Mouse (Mus musculus): ENCODE results near the gene Rasa4. TPM values are rescaled to one million over a fixed set of nuclear protein-coding genes. Genes with fewer than 3 reads are reported as not detected.
A peak's percentile ranks its signal among the peaks of the same experiment; 100 is the strongest.
"Not testable (repeated sequence)": the region's sequence is repeated elsewhere in the genome, so short reads cannot be mapped to it uniquely, and the experiment has no call there.

Gene Rasa4
- total RNA-seq (2017) = 20.8 to 45.1 TPM (median 32.3 TPM) in 3 replicates

DNA sequence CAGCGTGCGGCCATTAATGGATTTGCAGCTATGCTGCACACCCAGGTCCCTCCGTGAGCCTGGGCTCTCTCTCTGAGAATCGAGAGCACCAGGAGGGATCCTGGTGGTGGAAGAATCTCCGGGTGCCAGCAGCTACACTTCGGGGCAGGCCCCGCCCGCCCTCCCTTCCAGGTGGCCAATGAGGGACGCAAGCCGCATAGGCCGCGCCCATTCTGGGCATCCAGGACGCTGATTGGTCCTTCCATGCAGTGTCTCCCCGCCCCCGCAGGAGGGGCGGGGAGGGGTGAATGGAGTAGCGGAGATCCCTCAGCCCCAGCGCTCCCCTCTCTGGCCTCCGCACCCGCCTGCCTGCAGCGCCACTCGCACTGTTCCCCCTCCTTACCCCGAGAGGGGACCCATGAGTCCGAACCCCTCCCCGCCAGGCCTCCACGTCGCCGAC, at the start of gene Rasa4:
TSS of gene Rasa4 (plus strand) at position 248 of the 439 bp plus-strand sequence.
- peak; percentile 81 for ATAC-seq (replicated peaks; ENCODE audit: insufficient number of reproducible peaks, low FRiP score, low TSS enrichment, poor library complexity, severe bottlenecking)

- 0 out of 2 replicates have a peak, but pooled peaks have one; percentile 24 for ATAC-seq (replicated peaks; ENCODE audit: insufficient number of reproducible peaks, low FRiP score, low TSS enrichment, poor library complexity, severe bottlenecking)
These were observed 48.8 kb upstream of the Rasa4 start for GRCm38 (mm10) chr5:136034868-136035267.

DNA sequence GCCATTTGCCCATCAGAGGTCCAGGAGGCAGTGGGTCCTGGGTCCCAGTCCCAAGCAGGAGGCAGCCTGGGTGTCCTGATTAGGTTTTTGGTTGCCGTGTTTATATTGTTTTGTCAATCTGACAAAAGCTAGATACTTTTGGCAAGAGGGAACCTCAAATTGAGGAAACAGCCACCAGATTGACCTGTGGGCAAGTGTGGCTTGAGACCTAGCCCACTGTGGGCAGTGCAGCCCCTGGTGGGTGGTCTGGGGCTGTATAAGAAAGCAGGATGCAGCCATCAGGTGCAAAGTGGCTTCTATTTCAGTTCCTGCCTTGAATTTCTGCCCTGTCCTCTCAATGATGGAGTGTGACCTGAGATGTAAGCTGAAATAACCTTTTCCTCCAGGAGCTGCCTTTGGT, 48.4 kb upstream of the Rasa4 start:
- 0 out of 2 replicates have a peak, but pooled peaks have one; percentile 10 for ATAC-seq (replicated peaks; ENCODE audit: insufficient number of reproducible peaks, low FRiP score, low TSS enrichment, poor library complexity, severe bottlenecking)

DNA sequence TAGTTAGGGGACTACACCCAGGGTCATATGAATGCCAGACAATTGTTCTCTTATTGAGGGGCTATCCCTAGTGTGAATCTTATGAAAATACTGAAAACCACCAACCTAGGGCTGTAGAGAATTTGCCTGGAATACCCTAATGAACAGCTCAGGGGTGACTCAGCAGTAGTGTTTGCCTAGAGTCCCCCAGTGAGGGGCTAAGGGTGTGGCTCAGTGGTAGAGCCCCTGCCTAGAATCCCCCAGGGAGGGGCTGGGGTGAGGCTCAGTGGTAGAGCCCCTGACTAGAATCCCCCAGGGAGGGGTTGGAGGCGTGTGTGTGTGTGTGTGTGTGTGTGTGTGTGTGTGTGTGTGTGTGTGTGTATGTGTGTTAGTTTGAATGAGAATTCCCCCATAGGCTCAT, 47.0 kb upstream of the Rasa4 start:
- no peak for ATAC-seq (replicated peaks; ENCODE audit: insufficient number of reproducible peaks, low FRiP score, low TSS enrichment, poor library complexity, severe bottlenecking)

GRCm38 (mm10) chr5:136038258-136039214, 45.2 kb upstream of the Rasa4 start, which contains the start of gene Upk3b:
Gene Upk3b (plus strand): TSS chr5:136038496.
- no peak for ATAC-seq (replicated peaks; ENCODE audit: insufficient number of reproducible peaks, low FRiP score, low TSS enrichment, poor library complexity, severe bottlenecking)

DNA sequence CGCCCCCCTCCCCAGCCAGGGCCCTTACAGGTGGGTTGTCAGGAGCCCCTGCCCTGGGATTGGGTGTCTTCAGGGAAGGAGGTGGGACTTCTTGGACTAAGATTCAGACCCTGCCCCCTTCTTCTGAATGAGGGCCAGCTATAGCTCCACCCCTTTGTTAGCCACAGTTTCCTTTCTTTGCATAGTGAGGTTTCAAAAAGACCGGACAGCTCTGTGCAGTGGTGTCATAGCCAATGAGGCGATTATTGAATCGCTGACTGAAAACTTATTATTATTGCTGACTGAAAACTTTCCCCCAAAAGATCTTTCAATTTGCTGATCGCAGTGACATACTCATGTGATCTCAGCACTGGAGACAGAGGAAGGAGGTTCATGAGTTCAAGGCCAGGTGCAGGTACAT, 43.5 kb upstream of the Rasa4 start:
- peak; percentile 37; the same call in 1 of the 2 replicates for ATAC-seq (replicated peaks; ENCODE audit: insufficient number of reproducible peaks, low FRiP score, low TSS enrichment, poor library complexity, severe bottlenecking)

- no peak for ATAC-seq (replicated peaks; ENCODE audit: insufficient number of reproducible peaks, low FRiP score, low TSS enrichment, poor library complexity, severe bottlenecking)
These were observed 42.5 kb upstream of the Rasa4 start for GRCm38 (mm10) chr5:136041260-136041659.

DNA sequence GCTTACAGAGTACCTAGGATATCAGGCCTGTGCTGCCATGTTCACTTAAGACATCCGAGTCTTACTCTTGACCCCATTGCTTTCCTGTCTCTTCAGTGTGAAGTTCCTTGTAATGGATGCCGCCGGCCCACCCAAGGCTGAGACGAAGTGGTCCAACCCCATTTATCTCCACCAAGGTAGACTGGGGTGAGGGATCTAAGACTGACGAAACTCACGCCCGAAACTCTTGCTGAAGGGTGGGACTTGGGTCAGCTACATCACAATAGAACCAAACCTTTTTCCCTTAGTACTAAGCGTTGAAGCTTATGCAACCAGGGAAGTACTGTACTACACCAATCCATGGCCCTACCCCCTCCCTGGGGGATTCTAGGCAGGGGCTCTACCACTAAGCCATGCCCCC, 42.0 kb upstream of the Rasa4 start:
- no peak for ATAC-seq (replicated peaks; ENCODE audit: insufficient number of reproducible peaks, low FRiP score, low TSS enrichment, poor library complexity, severe bottlenecking)

- no peak for ATAC-seq (replicated peaks; ENCODE audit: insufficient number of reproducible peaks, low FRiP score, low TSS enrichment, poor library complexity, severe bottlenecking)
These were observed 38.9 kb upstream of the Rasa4 start for GRCm38 (mm10) chr5:136044865-136045264.

DNA sequence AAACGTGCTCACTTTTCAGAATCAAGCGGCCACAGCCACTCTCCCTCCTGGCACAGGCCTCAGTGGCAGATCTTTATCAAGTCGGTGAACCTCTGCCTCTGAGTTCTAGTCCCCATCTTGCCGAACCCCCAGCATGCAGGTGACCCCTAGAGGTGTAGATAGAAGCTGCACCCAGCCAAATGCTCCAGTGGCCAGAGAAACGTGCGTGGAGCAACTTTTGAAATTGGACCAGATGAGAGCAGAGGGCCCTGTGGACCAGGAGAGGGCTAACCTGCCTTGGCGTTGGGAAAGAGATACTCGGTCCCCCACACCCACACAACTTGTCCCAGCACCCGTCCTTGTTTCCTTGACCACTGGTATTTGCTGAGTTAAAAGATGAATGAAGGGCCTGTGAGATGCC, 38.3 kb upstream of the Rasa4 start:
- no peak for ATAC-seq (replicated peaks; ENCODE audit: insufficient number of reproducible peaks, low FRiP score, low TSS enrichment, poor library complexity, severe bottlenecking)

DNA sequence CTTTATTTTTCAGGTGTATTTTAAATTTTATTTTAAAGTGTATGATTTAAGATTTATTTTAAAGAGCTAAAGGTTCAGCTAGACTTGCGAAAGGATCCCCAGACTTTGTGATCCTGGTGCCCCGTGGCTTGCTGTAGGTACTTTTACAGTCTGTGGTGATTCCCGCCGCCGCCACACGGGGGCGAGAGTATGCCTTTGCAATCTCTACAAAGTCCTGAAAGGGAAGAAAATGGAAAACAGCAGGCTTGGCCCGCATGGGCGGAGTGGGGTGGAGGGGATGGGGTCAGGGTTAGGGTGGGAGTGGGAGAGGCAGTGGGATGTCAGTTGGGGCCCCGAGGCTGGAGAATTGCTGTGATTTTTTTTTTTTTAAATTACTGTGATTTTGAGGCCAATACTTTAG, 37.7 kb upstream of the Rasa4 start:
- peak; percentile 75 for ATAC-seq (replicated peaks; ENCODE audit: insufficient number of reproducible peaks, low FRiP score, low TSS enrichment, poor library complexity, severe bottlenecking)

GRCm38 (mm10) chr5:136048541-136048940, 35.2 kb upstream of the Rasa4 start:
- not testable (repeated sequence) for ATAC-seq (replicated peaks; ENCODE audit: insufficient number of reproducible peaks, low FRiP score, low TSS enrichment, poor library complexity, severe bottlenecking)

DNA sequence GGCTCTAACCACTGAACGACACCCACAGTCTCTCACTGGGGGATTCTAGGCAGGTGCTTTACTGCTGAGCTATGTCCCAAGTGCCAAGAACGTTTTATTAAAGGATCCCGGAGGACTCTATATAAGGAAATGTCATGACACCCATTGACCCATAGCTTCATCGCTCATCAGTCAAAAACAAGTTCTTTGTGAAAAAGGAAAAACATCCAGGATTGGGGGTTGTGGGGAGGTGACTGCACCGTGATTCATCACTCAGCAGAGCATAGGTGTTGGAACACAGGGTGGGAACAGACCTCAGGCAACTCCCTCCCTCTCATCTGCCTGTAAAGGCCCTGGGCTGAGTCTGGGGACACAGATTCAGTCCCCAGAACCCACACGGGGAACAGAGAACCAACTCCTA, 33.8 kb upstream of the Rasa4 start:
- no peak for ATAC-seq (replicated peaks; ENCODE audit: insufficient number of reproducible peaks, low FRiP score, low TSS enrichment, poor library complexity, severe bottlenecking)

- no peak for ATAC-seq (replicated peaks; ENCODE audit: insufficient number of reproducible peaks, low FRiP score, low TSS enrichment, poor library complexity, severe bottlenecking)
These were observed 32.3 kb upstream of the Rasa4 start for GRCm38 (mm10) chr5:136051231-136052085.

- no peak for ATAC-seq (replicated peaks; ENCODE audit: insufficient number of reproducible peaks, low FRiP score, low TSS enrichment, poor library complexity, severe bottlenecking)
These were observed 30.7 kb upstream of the Rasa4 start for GRCm38 (mm10) chr5:136052861-136053655.

DNA sequence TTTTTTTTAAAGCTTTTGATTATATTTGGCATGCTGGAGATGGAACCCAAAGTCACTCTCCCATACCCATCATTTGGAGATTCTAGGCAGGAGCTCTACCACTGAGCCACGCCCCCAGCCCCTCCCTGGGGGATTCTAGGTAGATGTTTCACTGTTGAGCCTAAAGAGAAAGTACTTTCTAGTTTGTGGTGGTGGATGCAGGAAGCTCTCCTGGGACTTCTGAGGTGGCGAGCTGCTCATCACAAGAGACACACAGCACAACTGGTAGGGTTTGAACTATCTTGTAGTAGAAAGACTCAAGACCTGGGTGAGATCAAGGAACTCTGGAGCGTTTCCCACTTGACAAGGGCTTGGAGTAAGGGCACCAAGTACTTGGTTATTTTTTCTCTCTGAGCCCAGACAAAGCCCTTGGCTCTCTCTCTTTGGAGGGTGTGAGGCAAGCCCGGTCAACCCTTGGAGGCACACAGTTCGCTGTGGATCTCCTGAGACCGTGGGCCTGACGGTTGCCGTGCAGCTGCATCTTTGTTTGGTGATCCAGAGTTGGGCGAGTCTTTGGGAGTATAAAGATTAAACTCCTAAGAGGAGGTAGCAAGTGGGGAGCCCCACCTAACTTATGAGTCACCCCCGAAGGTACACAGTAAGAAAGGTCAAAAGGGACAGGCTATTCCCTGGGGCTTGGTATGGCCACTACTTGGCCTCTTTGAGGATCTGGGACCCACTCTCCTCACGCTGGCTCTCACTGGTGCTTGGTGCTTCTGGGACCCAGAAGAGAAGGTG, 29.2 kb upstream of the Rasa4 start, which contains the start of gene Upk3bl:
TSS of gene Upk3bl (plus strand) at position 192 of the 777 bp plus-strand sequence.
- ATAC-seq (replicated peaks; ENCODE audit: insufficient number of reproducible peaks, low FRiP score, low TSS enrichment, poor library complexity, severe bottlenecking) = no peak

DNA sequence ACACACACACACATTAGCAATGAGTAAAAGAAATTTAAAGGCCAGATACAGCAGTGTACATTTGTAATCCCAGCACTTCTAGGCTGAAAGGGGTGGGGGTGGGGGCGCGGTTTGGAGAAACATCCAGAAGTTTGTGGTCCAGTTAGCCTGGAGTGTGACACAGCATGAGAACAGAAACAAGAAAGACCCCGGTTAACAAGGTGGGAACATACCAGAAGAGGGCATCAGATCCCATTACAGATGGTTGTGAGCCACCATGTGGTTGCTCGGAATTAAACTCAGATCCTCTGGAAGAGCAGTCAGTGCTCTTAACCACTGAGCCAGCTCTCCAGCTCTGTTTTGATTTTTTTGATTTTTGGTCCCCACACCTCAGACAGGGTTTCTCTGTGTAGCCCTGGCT, 27.7 kb upstream of the Rasa4 start:
- ATAC-seq (replicated peaks; ENCODE audit: insufficient number of reproducible peaks, low FRiP score, low TSS enrichment, poor library complexity, severe bottlenecking) = no peak

DNA sequence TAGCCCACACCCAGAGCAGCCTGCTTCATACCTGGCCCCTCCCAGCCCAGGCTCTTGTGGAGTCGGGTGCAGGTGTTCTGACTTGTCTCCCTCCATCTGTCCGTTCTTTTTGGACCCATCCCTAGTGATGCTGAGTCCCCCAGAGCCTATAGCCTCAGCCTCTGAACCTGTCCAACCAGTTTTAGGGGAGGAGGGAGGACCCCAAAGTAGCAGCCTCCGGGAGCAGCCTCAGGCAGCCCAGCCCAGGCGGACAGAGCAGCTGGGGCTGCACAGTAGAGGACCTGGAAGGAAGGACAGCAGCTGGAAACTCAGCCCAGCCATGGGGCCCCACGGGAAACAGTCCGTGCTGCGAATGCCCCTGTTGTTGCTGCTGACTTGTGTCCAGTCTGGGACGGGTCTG, 26.6 kb upstream of the Rasa4 start:
- no peak for ATAC-seq (replicated peaks; ENCODE audit: insufficient number of reproducible peaks, low FRiP score, low TSS enrichment, poor library complexity, severe bottlenecking)

Measured in monocyte, adult 5-6 weeks (primary cell).